Mouse (Mus musculus) cerebellum, adult 2 months (tissue): ENCODE results near the gene Ncoa3.

Experiments
- CTCF ChIP-seq: fragments of 200-500 bp; IDR thresholded peaks from 2 replicates; pipeline ENCODE4 v1.5.1; 2011; ENCODE audit warnings: low read depth, mild to moderate bottlenecking, control low read depth, low read length, moderate library complexity, borderline replicate concordance; ENCODE audit not compliant: insufficient read depth
- POLR2A ChIP-seq: fragments of 200-500 bp; IDR thresholded peaks from 2 replicates; pipeline ENCODE4 v1.6.1; 2011; ENCODE audit warnings: low read length, control low read depth, borderline replicate concordance; ENCODE audit not compliant: insufficient read depth

DNA sequence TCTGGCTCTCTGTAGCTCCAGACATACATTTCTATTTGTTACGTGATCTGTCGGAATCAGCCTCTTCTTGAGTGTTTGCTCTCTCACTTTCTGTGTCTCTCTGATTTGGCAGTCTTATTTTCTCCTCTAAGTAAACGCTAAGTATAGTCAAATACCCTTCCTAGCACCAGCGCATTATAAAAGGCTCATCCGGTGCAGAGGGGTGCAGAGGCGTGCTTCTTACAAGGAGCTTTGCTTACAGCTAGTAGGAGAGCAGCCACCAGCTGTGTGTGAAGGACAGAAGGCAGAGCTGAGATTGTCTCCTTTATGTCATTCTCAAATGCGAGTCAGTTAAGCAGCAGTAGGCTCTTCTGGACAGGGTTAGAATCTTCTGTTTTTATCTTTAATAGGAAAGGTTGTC lies 59.5 kb downstream of the Ncoa3 start:
- no peak for TF ChIP-seq CTCF
- no peak for TF ChIP-seq POLR2A
